Mouse (Mus musculus) lung, adult 18-20 months (tissue): Measurements from ENCODE around the gene Sf1.

Source experiments
- DNase-seq, 2 experiments: peaks; one replicate each; pipeline ENCODE4 v3.0.0; 2022; ENCODE audit warnings: mixed read lengths in 2 of 2

Sf1 gene

GRCm38 (mm10) chr19:6363411-6364240 is at the start of gene Sf1:
Gene Sf1 (plus strand): TSS chr19:6363690.
- DNase-seq = peak; percentile 100

GRCm38 (mm10) chr19:6313796-6314195 is 49.7 kb upstream of the Sf1 start:
- no peak for DNase-seq

- peak; percentile 59 to 64 for DNase-seq
Measured at GRCm38 (mm10) chr19:6314513-6314912, 49.0 kb upstream of the Sf1 start.

- no peak for DNase-seq
Measured at GRCm38 (mm10) chr19:6315573-6315972, 47.9 kb upstream of the Sf1 start.

GRCm38 (mm10) chr19:6318145-6318544 is 45.3 kb upstream of the Sf1 start:
- DNase-seq = no peak

GRCm38 (mm10) chr19:6321358-6321757 is 42.1 kb upstream of the Sf1 start:
- DNase-seq = no peak

- DNase-seq = peak in 1 of 2 experiments; percentile 60
Measured at GRCm38 (mm10) chr19:6321786-6322621, 41.5 kb upstream of the Sf1 start.

GRCm38 (mm10) chr19:6324751-6325150 is 38.7 kb upstream of the Sf1 start:
- no peak for DNase-seq

- no peak for DNase-seq
Measured at GRCm38 (mm10) chr19:6331178-6331577, 32.3 kb upstream of the Sf1 start.

GRCm38 (mm10) chr19:6331719-6332516 is 31.6 kb upstream of the Sf1 start:
- peak; percentile 49 to 72 for DNase-seq

GRCm38 (mm10) chr19:6333761-6334595 is 29.5 kb upstream of the Sf1 start:
- no peak for DNase-seq

GRCm38 (mm10) chr19:6334673-6335457 is 28.6 kb upstream of the Sf1 start, which contains the start of gene Men1:
Gene Men1 (plus strand): TSS chr19:6334979.
- DNase-seq = peak; percentile 97

GRCm38 (mm10) chr19:6335458-6335827 is 28.0 kb upstream of the Sf1 start:
- no peak for DNase-seq

GRCm38 (mm10) chr19:6336920-6337319 is 26.6 kb upstream of the Sf1 start:
- DNase-seq = no peak

- no peak for DNase-seq
Measured at GRCm38 (mm10) chr19:6338171-6338570, 25.3 kb upstream of the Sf1 start.

- DNase-seq = no peak
Measured at GRCm38 (mm10) chr19:6338716-6339115, 24.8 kb upstream of the Sf1 start.

GRCm38 (mm10) chr19:6339191-6339590 is 24.3 kb upstream of the Sf1 start:
- no peak for DNase-seq

- DNase-seq = peak; percentile 80
Measured at GRCm38 (mm10) chr19:6339890-6340504, 23.5 kb upstream of the Sf1 start.

- peak; percentile 85 to 91 for DNase-seq
Measured at GRCm38 (mm10) chr19:6340524-6341452, 22.7 kb upstream of the Sf1 start, which contains the start of gene Map4k2. Gene Map4k2 (plus strand): TSS chr19:6341135.
